14 mouse cellular contexts compared by ENCODE assay signal in genomic region chr16:85121983-85122382, GRCm38 (mm10).
"Had no signal": no experiment of that assay in that cellular context is flagged by ENCODE, and none has a peak within 500 bp of the region (broad histone marks: within the 10 kb centered on the region; RNA-seq: fewer than 3 reads in every experiment).

No protein-coding gene starts in this region.

- H3K4me3 ChIP-seq: limb, embryonic 12.5 days; midbrain, embryonic 15.5 days; neural tube, embryonic 13.5 days had no signal

- H3K27ac ChIP-seq: limb, embryonic 12.5 days; liver, embryonic 14.5 days; macrophage; midbrain, embryonic 15.5 days; neural tube, embryonic 13.5 days; stomach, postnatal 0 days had no signal

- DNase-seq: kidney, adult 2 months; kidney, postnatal 36 days; layer of hippocampus, adult 9-11 months; layer of hippocampus, postnatal 36 days; liver; lung, adult 2 months; lung, postnatal 10 days; thymus, postnatal 14 days had no signal

- H3K9me3 ChIP-seq: limb, embryonic 12.5 days; midbrain, embryonic 15.5 days; neural tube, embryonic 13.5 days had no signal

- ATAC-seq: midbrain, embryonic 15.5 days had no signal

- H3K4me2 ChIP-seq: limb, embryonic 12.5 days; midbrain, embryonic 15.5 days; neural tube, embryonic 13.5 days had no signal

- H3K27me3 ChIP-seq: limb, embryonic 12.5 days; midbrain, embryonic 15.5 days; neural tube, embryonic 13.5 days had no signal

- H3K9ac ChIP-seq: limb, embryonic 12.5 days; liver, embryonic 14.5 days; midbrain, embryonic 15.5 days; neural tube, embryonic 13.5 days had no signal
